Mouse (Mus musculus) G1E (cell line): ENCODE measurements around the gene Opn4.

Source experiments
- CTCF ChIP-seq: IDR thresholded peaks from 2 replicates; pipeline ENCODE4 v1.5.1; 2012; ENCODE audit warnings: low read depth, low read length, inconsistent platforms, mixed read lengths
- GATA1 ChIP-seq: IDR thresholded peaks from 2 replicates; pipeline ENCODE4 v1.6.1; 2012; ENCODE audit warnings: borderline replicate concordance, low read length, inconsistent platforms, mixed read lengths
- POLR2AphosphoS5 ChIP-seq: IDR thresholded peaks from 2 replicates; pipeline ENCODE4 v1.6.1; 2012; ENCODE audit warnings: low read depth, low read length, inconsistent platforms; ENCODE audit not compliant: insufficient replicate concordance
- TAL1 ChIP-seq: conservative IDR thresholded peaks from 2 replicates; pipeline ENCODE4 v1.6.1; 2012; ENCODE audit warnings: low read depth, low read length, inconsistent platforms, mixed read lengths

DNA sequence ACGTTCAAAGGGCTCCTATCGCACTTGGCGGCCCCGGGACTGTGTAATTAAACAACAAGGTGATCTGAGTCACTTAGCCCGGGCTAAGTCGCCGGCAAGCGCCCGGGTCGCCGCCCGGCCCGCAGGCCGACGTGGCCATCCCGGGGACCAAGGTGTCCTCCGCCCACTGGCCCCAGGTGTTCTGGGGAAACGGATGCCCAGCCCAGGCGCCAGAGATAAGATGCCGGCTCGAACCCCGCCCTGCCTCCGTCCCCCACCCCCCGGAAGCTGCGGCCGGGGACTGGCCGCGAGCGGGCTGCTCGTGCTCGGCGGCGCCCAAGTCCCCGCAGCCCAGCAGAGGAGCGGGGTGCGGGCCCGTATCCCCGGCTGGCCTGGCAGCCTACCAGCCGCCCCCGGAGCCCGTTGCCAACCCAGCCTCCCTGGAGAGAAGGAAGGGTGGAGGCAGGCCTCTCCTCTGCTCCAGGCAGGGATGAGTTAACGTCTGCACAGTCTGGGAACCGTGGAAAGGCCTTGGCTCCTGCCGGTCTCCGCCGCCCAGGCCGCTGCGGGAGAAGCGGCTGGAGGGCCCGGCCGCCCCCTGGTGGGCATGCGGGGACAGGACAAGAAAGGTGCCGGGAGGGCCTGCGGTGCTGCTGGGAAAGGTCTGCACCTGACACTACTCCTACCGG, 50.8 kb downstream of the Opn4 start:
- TF ChIP-seq CTCF (peak; percentile 42; the same call in 1 of the 2 replicates), GATA1 (no peak), TAL1 (no peak), POLR2AphosphoS5 (no peak)
